Mouse (Mus musculus) kidney, postnatal 10 days (tissue): ENCODE data around the gene Cyp27a1.

Source experiments
- DNase-seq: peaks from one replicate; pipeline ENCODE4 v3.0.0; 2021; ENCODE audit warnings: mixed read lengths

Cyp27a1 gene

DNA sequence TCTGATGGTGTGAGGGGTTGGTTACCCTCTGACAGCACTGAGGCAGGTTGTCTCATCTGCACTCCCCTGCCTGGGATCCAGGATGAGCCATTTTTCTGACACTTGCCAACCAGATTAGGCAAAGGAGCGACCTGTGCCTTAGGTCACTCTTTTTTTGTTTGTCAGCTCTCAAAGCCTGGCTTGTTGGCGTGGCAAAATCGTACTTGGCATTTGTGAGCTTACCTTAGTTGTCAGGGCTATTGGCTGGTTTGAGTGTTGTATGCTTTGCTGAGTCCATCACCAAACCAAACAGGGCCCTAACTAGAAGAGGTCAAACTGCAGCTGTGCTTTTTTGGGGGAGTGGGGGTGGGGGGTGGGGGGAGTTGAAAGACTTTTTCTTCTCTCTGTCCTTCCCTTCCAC, 5.9 kb downstream of the Cyp27a1 start:
- DNase-seq, result no peak

- no peak for DNase-seq
These were observed 8.3 kb downstream of the Cyp27a1 start for GRCm38 (mm10) chr1:74721657-74722056.

GRCm38 (mm10) chr1:74723748-74724147, 10.4 kb downstream of the Cyp27a1 start:
- DNase-seq, result peak; percentile 41

- no peak for DNase-seq
These were observed 12.7 kb downstream of the Cyp27a1 start for GRCm38 (mm10) chr1:74726114-74726513.

GRCm38 (mm10) chr1:74726674-74727073, 13.3 kb downstream of the Cyp27a1 start:
- no peak for DNase-seq

GRCm38 (mm10) chr1:74728446-74728845, 15.1 kb downstream of the Cyp27a1 start:
- DNase-seq, result no peak

GRCm38 (mm10) chr1:74736977-74737376, 23.6 kb downstream of the Cyp27a1 start:
- no peak for DNase-seq

DNA sequence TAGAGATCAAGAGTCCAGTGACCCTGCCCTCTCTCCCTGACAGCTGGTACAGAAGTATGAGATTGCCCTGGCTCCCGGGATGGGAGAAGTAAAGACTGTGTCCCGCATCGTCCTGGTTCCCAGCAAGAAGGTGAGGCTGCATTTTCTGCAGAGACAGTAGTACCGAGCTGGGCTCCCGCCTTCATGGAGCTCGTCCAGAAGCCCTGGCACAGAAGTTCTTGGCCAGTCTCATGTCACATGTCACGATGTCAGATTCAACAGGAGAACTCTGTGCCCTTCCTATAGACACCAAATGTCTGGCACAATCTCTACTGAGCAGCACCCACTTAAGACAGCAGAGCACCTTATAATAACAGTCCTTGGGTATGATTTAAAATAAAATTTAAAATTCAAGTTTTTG, 24.1 kb downstream of the Cyp27a1 start:
- DNase-seq, result no peak

DNA sequence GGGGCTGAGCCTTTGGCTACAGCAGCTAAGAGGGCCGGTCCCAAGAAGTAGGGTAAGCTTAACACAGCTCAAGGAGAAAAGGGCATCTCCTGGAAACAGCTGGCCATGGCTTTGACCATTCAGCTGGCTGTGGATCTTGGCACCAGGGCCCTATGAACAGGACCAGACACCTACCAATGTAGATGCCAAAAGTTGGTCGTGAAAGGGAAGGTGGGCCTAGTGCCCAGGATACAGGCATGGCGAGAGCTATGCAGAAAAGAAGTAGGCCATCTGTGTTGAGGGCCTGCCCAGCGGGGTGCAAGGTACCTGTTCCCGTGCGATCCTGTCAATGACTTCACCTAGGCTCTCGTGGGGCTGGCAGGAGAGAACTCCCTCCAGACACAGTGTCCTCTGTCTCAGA, 27.5 kb downstream of the Cyp27a1 start:
- DNase-seq, result no peak

GRCm38 (mm10) chr1:74747335-74747734, 34.0 kb downstream of the Cyp27a1 start:
- DNase-seq, result no peak

DNA sequence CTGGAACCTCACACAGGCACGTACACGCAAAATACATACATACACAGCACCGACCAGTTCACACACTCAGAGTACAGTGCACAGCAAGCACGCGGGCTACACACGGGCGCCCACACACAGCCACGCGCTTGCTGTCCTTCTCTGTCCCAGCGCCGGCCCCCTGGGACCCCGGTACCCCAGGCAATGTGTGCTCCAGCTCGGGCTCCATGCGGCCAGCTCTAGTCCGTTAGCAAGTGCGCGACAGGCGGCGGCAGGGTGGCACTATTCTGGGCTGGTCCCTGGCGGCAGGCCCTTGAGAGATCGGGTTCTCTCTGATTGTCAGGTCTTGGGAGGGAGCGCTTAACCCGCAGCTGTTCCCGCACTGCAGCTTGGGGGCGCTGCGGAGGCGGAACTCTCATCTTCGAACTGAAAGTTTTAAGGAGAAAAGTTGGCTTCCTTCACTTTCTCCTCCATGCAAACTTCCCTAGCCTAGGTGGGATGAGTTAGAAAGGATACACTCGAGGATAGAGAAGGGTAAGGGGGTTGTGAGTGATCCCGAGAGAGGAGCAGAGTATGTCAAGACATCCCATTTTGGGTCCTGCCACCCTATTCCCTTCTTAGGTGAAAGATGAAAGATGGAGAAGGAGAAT, 35.4 kb downstream of the Cyp27a1 start, which contains the start of gene Prkag3:
Prkag3 (minus strand) TSS at position 579 of the 629 bp plus-strand sequence.
- DNase-seq, result peak; percentile 73

DNA sequence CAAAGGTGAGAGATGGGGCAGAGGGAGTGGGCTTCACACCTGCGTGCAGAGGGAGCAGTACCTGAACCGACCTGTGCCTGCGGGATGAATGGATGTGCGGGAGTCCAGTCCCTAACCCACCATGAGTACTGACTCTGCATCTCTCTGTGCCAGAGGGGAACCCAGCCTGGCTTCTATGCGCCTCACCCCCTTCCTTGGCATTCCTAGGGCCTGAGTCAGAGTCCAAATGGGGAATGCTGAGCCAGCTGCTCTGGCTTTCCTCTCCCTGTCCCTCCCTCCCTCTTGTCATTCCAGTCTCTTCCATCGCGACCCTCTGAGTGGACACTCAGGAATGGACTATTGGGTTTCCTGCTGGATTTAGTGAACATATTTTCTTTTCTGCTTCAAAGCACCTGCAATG, 35.9 kb downstream of the Cyp27a1 start:
- peak; percentile 76 for DNase-seq

DNA sequence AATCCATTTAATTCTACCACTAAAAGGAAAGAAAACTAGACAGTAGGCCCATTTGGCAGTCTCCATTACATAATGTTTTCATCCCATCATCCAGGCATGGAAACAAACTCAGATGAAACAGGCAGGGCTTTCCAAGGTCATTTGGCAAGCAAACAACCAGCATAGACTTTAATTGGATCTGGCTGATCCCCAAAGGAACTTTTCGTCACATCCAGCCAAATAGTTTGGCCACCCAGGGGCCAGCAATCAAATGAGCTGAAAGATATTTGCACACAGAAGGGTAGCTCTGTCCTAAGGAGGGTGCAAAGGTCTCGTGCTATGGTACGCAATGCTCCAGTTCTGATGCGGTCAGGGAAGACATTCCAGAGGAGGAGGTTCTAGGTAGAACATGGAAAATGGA, 37.3 kb downstream of the Cyp27a1 start:
- peak; percentile 40 for DNase-seq

DNA sequence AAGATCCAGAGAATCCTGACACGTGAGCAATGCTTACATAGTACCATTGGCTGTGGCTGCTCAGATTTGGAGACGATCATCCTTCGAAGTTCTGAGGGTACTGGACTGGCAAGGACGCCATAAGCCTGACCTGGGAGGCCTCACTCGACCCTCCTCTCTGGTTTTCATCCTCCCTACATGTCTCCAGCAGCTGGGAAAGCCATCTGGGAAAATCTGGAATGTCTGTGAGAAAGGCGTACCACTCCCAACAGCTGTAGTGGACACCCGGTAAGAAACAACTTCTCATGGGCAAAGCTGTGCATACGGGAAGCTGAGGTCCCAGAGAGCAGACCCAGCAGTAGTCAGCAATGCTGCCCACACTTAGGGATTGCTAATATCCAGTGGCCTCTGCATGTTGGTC, 38.8 kb downstream of the Cyp27a1 start:
- DNase-seq, result no peak

DNA sequence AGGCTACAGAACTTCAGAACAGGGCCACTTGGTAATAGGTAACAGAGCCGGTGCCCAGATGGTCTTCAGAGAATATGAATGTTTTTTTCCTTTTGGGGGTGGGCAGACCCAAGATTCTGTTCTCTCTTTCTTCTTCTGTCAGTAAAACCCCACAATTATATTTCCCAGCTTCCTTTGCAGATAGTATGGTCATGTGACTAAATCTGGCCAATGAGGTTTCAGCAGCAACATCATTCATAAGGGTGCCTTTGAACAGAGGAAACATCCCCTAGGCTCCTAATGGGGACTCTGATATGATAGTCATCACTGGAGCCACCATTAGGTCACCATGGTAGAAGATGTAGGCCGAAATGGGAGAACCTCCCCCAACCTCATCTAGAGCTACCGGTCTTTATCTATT, 39.5 kb downstream of the Cyp27a1 start:
- no peak for DNase-seq

- no peak for DNase-seq
These were observed 40.0 kb downstream of the Cyp27a1 start for GRCm38 (mm10) chr1:74753266-74753974.

DNA sequence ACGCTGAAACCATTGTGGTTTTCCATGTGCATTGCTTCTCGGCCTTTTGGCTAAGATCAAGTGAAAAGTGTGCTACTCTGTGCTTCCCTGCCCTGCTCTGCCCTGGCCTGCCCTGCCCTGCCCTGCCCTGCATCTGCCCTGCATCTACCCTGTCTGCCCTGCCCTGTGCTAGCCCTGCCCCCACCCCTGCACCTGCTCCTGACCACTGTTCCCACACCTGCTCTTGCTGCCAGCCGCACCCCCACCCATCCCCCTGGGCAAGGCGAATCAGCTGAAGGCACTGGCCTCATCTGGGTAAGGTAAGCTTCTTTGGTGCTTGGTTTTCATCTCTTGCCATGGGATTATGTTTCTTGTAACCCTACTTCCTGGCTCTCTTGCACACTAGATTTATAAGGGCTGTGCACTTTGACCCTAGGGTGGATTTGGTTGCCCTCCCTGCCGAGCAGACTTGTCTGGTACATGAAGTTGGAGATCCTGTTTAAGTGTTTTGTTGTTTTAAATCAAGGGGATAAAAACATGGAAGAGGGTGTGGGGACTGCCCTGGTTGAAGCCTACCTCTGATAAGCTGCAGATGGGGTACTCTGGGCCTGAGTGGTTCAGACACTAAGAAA, 40.9 kb downstream of the Cyp27a1 start:
- no peak for DNase-seq

DNA sequence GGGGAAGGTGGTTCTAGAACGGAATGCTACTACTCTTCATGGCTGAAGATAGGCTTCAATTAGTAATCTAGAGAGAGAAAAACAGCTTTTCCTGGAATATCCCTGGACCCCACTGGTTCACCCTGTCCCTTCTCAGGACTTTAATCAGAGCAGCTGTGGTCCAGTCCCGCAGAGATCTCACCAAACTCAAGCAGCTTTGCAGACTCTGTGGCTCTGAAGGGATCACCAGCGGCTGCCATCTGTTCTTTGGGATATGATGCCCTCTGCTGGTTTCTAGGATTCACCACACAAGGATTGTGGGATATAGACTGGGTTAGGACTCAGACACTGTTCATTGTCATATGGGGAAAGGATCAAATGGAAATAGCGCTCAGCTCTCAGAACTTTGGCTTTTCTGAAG, 46.4 kb downstream of the Cyp27a1 start:
- peak; percentile 71 for DNase-seq

DNA sequence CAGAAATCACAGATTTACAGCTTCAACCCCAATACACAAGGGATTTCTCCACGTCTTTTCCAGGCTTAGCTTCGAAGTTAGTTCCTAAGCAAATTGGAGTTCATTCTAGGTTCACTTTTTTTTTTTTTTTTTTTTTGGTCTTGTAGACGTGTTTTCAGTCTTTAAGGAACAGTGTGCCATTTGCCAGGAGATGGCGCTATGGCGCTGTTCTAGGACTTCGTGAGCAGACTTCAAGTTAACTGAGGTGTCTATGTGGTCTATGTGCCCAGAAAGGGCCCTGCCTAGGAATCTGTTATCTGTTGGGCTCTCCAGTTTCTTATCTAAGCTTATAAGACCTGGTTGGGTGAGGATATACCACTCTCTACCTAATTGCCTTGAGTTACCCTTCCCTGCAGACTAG, 49.7 kb downstream of the Cyp27a1 start:
- peak; percentile 87 for DNase-seq

DNA sequence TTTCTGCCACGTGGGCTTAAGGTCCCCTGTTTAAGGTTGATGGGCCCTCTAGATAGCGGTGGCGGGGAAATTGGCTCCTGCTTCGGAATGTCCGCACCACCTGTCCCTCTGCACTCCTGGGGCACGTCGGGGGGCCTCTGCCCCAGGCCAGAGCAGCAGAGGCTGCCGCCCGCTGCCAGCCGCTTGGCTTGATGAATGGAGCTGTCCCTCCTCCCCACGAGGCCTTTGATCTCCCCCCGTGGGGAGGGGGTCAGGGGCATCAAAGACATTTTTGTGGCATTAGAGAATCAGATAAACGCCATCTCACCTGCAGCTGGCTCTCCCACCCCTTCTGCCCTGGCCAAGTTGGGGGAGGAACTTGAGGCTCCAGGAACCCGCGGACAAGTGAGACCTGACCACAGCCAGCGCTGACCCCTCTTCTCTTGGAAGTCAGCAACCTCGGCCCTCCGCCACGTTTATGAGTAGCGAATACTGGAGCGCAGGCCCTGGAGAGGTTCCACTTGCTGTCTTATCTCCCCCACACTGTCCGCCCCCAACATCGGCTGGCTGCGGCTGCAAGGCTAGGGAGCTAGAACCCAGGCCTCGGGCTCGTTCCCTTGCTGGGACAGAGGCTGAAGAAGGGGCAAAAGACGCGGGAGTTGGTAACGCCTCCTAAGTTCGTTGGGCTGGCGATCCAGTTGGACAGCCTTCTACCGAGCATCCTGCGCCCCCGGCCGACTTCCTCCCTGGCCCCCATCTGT, 57.5 kb downstream of the Cyp27a1 start:
- no peak for DNase-seq

GRCm38 (mm10) chr1:74771467-74771844, 58.1 kb downstream of the Cyp27a1 start:
- DNase-seq, result no peak

DNA sequence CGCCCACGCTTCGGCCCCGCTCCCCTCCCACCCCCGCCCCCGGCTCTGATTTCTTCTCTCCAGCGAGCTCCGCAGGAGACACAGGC, 58.3 kb downstream of the Cyp27a1 start, which contains the start of gene Wnt6:
Wnt6 (plus strand) TSS at position 48 of the 86 bp plus-strand sequence.
- no peak for DNase-seq

GRCm38 (mm10) chr1:74771931-74772620, 58.7 kb downstream of the Cyp27a1 start:
- DNase-seq, result peak; percentile 45
